Mouse (Mus musculus): ENCODE results near the gene Gpr137b. TPM values are rescaled to one million over a fixed set of nuclear protein-coding genes. Genes with fewer than 3 reads are reported as not detected.
"Not testable (repeated sequence)": the region's sequence is repeated elsewhere in the genome, so short reads cannot be mapped to it uniquely, and the experiment has no call there.

The Gpr137b gene
- polyA plus RNA-seq, 1 experiment from 2014 or later, result 24.4 TPM

DNA sequence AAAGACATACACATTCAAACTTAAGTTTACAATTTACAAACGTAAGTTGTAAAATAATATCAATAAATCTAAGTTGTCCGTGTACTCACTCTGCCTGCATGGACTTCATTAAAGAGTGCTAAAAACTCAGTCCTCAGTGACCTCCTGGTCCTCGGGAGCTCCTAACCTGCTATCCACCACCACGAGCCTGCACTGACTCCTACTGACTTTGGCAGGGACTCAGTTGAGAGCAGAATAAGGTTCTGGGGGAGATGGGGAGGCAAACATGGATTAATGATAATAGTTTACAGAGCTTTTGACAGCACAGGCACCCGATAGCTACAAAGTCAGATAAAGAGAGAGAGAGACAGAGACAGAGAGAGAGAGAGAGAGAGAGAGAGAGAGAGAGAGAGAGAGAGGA is 16.6 kb downstream of the Gpr137b start:
- H3K27me3 ChIP-seq (ENCODE audit: control insufficient read depth, insufficient read depth, low read length), result no peaks in the 10 kb centered on the region
- H3K4me1 ChIP-seq (ENCODE audit: control insufficient read depth, insufficient read depth, low read length), result no peaks in the 10 kb centered on the region
- no peak overlapping the region for H3K27ac ChIP-seq (ENCODE audit: low read depth, low read length)
- H3K4me2 ChIP-seq (ENCODE audit: low read depth), result no peak overlapping the region
- 89% methylated on average over 5 of the region's 5 CpGs for WGBS
- ATAC-seq (ENCODE audit: insufficient read depth, low FRiP score, low TSS enrichment), result no peak
- no peaks in the 10 kb centered on the region for H3K36me3 ChIP-seq (ENCODE audit: control insufficient read depth, insufficient read depth, low read length)
- DNase-seq (ENCODE audit: low spot score), result no peak
- no peak overlapping the region for H3K9ac ChIP-seq (ENCODE audit: low read length)
- H3K9me3 ChIP-seq (ENCODE audit: control insufficient read depth, low read length), result no peaks in the 10 kb centered on the region
- no peak overlapping the region for H3K4me3 ChIP-seq (ENCODE audit: low read depth, low read length)

DNA sequence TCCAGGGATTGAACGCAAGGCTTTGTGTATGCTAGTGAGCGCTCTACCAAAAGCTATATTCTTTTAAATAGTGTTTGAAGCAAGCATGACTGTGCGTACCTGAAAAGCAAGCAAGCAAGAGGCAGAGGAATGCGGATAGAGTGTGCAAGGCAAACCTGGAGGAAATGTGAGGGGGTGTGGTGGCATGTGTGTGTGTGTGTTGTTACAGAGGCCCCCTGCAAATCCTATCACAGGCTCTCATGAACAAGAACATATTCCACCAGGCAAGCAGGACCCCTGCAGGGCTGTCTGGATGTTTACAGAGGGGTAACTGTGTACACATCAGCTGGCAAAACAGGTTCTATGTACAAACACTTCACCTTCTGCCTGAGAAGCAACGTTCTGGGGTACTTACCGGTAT is 19.8 kb downstream of the Gpr137b start:
- not testable (repeated sequence) for H3K4me2 ChIP-seq (ENCODE audit: low read depth); H3K9ac ChIP-seq (ENCODE audit: low read length); ATAC-seq (ENCODE audit: insufficient read depth, low FRiP score, low TSS enrichment); H3K9me3 ChIP-seq (ENCODE audit: control insufficient read depth, low read length); H3K4me3 ChIP-seq (ENCODE audit: low read depth, low read length); H3K4me1 ChIP-seq (ENCODE audit: control insufficient read depth, insufficient read depth, low read length); DNase-seq (ENCODE audit: low spot score); H3K27me3 ChIP-seq (ENCODE audit: control insufficient read depth, insufficient read depth, low read length); H3K36me3 ChIP-seq (ENCODE audit: control insufficient read depth, insufficient read depth, low read length); H3K27ac ChIP-seq (ENCODE audit: low read depth, low read length)
- whole genome bisulfite sequencing, result 96% methylated on average over 4 of the region's 6 CpGs

DNA sequence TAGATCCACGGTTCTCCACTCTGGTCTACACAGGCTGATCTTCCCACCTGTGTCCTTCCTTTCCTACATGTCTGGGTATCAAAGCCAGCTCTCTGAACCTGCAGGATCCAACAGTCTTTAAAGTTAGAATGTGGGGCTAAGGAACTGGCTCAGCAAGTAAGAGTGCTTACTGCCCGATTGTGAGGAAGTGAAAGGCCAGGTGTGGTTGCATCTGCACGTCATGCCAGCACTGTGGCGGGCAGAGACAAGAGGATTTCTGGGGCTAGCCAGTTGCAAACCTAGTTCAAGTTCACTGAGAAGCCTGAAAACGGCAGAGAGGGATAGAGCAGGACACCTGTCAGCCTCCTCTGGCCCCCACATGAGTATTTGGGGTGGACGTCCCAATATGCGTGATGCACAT is 22.4 kb downstream of the Gpr137b start:
- 92% methylated on average over 7 of the region's 7 CpGs for WGBS
- H3K27ac ChIP-seq (ENCODE audit: low read depth, low read length); H3K4me3 ChIP-seq (ENCODE audit: low read depth, low read length); DNase-seq (ENCODE audit: low spot score); H3K27me3 ChIP-seq (ENCODE audit: control insufficient read depth, insufficient read depth, low read length); H3K9me3 ChIP-seq (ENCODE audit: control insufficient read depth, low read length); H3K9ac ChIP-seq (ENCODE audit: low read length); H3K4me2 ChIP-seq (ENCODE audit: low read depth); H3K4me1 ChIP-seq (ENCODE audit: control insufficient read depth, insufficient read depth, low read length); ATAC-seq (ENCODE audit: insufficient read depth, low FRiP score, low TSS enrichment); H3K36me3 ChIP-seq (ENCODE audit: control insufficient read depth, insufficient read depth, low read length): not testable (repeated sequence)

DNA sequence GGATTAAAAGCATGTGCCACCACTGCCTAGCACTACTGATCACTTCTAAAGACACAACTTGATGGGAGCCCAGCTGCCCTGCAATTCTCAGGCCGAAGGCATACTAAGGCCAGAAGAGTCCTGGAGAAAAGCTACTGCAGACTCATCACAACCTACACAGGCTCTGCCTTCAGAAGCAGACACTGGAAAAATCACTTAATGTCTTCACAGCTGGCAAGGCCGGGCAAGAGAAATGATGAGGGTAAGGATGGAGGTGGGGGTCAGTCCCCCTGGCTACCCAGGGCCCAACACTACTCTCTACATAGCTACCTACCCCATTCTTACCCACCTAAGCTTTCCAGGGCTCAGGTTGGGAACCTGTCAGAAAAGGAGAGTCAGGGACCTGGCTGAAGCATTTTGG is 27.4 kb downstream of the Gpr137b start:
- 89% methylated on average over 2 of the region's 2 CpGs for WGBS
- H3K36me3 ChIP-seq (ENCODE audit: control insufficient read depth, insufficient read depth, low read length); ATAC-seq (ENCODE audit: insufficient read depth, low FRiP score, low TSS enrichment); H3K27me3 ChIP-seq (ENCODE audit: control insufficient read depth, insufficient read depth, low read length); H3K4me2 ChIP-seq (ENCODE audit: low read depth); H3K27ac ChIP-seq (ENCODE audit: low read depth, low read length); DNase-seq (ENCODE audit: low spot score); H3K4me1 ChIP-seq (ENCODE audit: control insufficient read depth, insufficient read depth, low read length); H3K9me3 ChIP-seq (ENCODE audit: control insufficient read depth, low read length); H3K9ac ChIP-seq (ENCODE audit: low read length); H3K4me3 ChIP-seq (ENCODE audit: low read depth, low read length): not testable (repeated sequence)

DNA sequence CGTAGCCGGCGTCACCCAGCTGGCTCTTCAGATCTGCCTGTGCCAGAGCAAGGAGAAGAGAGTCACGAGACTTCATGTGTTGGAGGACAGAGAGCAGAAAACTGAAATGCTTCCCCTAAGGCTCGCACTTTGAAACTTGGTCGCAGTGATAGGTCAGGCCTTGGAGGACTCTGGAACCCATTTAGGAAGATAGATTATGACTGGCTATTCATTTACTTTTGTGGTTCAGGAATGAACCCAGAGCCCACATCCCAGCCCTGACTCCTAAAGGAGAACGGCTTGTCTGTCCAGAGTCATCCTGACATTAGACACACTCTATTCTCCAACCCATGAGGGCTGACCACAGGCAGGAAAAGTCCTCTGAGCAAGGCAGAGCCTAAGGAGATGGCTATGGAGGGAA is 30.3 kb downstream of the Gpr137b start:
- not testable (repeated sequence) for H3K36me3 ChIP-seq (ENCODE audit: control insufficient read depth, insufficient read depth, low read length); H3K27me3 ChIP-seq (ENCODE audit: control insufficient read depth, insufficient read depth, low read length); H3K4me3 ChIP-seq (ENCODE audit: low read depth, low read length); H3K9ac ChIP-seq (ENCODE audit: low read length); H3K9me3 ChIP-seq (ENCODE audit: control insufficient read depth, low read length); ATAC-seq (ENCODE audit: insufficient read depth, low FRiP score, low TSS enrichment); DNase-seq (ENCODE audit: low spot score); H3K4me1 ChIP-seq (ENCODE audit: control insufficient read depth, insufficient read depth, low read length); H3K27ac ChIP-seq (ENCODE audit: low read depth, low read length); H3K4me2 ChIP-seq (ENCODE audit: low read depth)
- whole genome bisulfite sequencing, result 90% methylated on average over 7 of the region's 7 CpGs

DNA sequence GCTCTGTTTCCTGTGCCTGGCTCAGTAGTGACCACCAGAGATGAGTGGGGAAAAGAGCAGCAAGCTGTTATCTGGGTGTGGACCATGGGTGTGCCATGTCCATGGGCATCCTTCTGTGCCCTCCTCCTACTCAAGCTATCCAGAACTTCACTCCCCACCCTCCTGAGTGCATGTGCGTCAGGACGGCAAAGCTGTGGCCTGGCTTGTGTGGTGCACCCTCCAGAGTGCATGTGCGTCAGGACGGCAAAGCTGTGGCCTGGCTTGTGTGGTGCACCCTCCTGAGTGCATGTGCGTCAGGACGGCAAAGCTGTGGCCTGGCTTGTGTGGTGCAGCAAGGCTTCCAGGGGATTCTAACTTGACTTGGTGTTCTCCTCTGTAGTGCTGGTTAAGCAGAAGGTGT is 31.6 kb downstream of the Gpr137b start:
- H3K4me1 ChIP-seq (ENCODE audit: control insufficient read depth, insufficient read depth, low read length); H3K4me3 ChIP-seq (ENCODE audit: low read depth, low read length); ATAC-seq (ENCODE audit: insufficient read depth, low FRiP score, low TSS enrichment); H3K27me3 ChIP-seq (ENCODE audit: control insufficient read depth, insufficient read depth, low read length); DNase-seq (ENCODE audit: low spot score); H3K36me3 ChIP-seq (ENCODE audit: control insufficient read depth, insufficient read depth, low read length); H3K4me2 ChIP-seq (ENCODE audit: low read depth); H3K9me3 ChIP-seq (ENCODE audit: control insufficient read depth, low read length); H3K9ac ChIP-seq (ENCODE audit: low read length); H3K27ac ChIP-seq (ENCODE audit: low read depth, low read length): not testable (repeated sequence)
- WGBS, result 86% methylated on average over 6 of the region's 6 CpGs

DNA sequence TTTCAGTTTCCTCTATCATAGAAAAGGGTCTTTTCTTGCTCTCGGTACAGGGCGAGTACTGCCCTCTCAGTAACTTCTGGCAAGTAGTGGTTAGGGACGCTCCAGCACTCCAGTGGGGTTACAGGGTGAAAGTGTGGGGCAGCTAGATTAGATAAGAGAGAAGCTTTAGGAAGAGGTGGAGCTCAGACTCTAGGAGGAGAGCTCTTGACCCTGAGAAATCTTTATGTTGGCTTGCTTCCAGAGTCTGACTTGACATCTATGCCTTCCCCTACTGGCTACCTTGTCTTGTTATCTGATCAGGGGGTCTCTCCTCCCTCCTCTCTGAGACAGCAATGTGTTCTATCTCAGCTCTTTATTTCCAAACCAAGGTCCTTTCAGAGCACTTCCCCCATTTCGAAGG is 33.8 kb downstream of the Gpr137b start:
- not testable (repeated sequence) for DNase-seq (ENCODE audit: low spot score); ATAC-seq (ENCODE audit: insufficient read depth, low FRiP score, low TSS enrichment); H3K9me3 ChIP-seq (ENCODE audit: control insufficient read depth, low read length); H3K36me3 ChIP-seq (ENCODE audit: control insufficient read depth, insufficient read depth, low read length); H3K4me3 ChIP-seq (ENCODE audit: low read depth, low read length); H3K9ac ChIP-seq (ENCODE audit: low read length); H3K4me1 ChIP-seq (ENCODE audit: control insufficient read depth, insufficient read depth, low read length); H3K27ac ChIP-seq (ENCODE audit: low read depth, low read length); H3K27me3 ChIP-seq (ENCODE audit: control insufficient read depth, insufficient read depth, low read length); H3K4me2 ChIP-seq (ENCODE audit: low read depth)
- 98% methylated on average over 4 of the region's 4 CpGs for WGBS

DNA sequence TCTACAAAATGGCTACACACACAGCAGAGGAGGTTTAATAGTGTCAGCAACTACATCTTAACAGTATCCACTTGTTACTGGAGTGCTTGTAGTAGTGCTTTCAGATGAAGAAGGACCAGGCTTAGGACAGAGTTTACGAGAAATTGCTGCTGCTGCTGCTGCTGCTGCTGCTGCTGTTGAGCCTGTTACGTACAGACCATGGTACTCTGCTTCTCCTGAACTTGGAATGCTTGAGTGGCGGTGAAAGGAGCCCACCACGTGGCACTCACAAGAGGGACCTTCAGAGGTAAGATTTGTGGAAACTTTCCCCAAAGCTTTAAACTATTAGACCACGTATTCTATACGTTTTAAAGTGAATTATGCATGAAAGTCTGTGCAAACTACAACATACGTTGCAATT is 35.2 kb downstream of the Gpr137b start:
- H3K9me3 ChIP-seq (ENCODE audit: control insufficient read depth, low read length); H3K27me3 ChIP-seq (ENCODE audit: control insufficient read depth, insufficient read depth, low read length); H3K9ac ChIP-seq (ENCODE audit: low read length); H3K4me2 ChIP-seq (ENCODE audit: low read depth); DNase-seq (ENCODE audit: low spot score); H3K27ac ChIP-seq (ENCODE audit: low read depth, low read length); H3K4me3 ChIP-seq (ENCODE audit: low read depth, low read length); H3K36me3 ChIP-seq (ENCODE audit: control insufficient read depth, insufficient read depth, low read length); ATAC-seq (ENCODE audit: insufficient read depth, low FRiP score, low TSS enrichment); H3K4me1 ChIP-seq (ENCODE audit: control insufficient read depth, insufficient read depth, low read length): not testable (repeated sequence)
- WGBS, result 93% methylated on average over 7 of the region's 7 CpGs

DNA sequence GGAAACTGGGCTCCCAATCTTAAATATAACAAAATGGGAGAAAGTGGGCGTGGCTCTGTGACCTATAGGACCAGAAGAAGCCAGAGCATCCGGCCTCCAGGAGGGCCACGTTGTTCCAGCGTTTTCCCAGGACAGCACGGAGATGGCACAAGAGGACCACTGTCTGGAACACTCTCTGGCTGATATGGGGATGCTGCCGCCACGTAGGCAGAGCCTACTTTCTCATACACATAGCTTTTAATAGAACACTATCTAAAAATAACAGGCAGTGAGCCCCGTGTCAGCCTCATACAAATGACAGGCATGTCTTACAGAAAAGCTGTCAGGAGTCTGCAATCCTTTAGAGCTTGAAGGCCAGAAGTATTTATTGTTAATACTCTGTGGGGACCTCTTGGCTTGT is 35.7 kb downstream of the Gpr137b start:
- not testable (repeated sequence) for H3K36me3 ChIP-seq (ENCODE audit: control insufficient read depth, insufficient read depth, low read length); H3K4me2 ChIP-seq (ENCODE audit: low read depth); H3K27me3 ChIP-seq (ENCODE audit: control insufficient read depth, insufficient read depth, low read length); DNase-seq (ENCODE audit: low spot score); H3K9me3 ChIP-seq (ENCODE audit: control insufficient read depth, low read length); ATAC-seq (ENCODE audit: insufficient read depth, low FRiP score, low TSS enrichment); H3K9ac ChIP-seq (ENCODE audit: low read length); H3K4me1 ChIP-seq (ENCODE audit: control insufficient read depth, insufficient read depth, low read length); H3K4me3 ChIP-seq (ENCODE audit: low read depth, low read length); H3K27ac ChIP-seq (ENCODE audit: low read depth, low read length)
- WGBS, result 80% methylated on average over 8 of the region's 8 CpGs
